Mouse (Mus musculus) activated CD4-positive, CD25-positive, alpha-beta regulatory T cell, adult 4 months (primary cell): Measurements from ENCODE around the gene Gpatch2. TPM values are rescaled to one million over a fixed set of nuclear protein-coding genes. Genes with fewer than 3 reads are reported as not detected.

ENCODE experiments used
- ATAC-seq: one replicate; pipeline ENCODE4 v1.8.0; 2017
- polyA plus RNA-seq, 2 experiments: library from polyadenylated mRNA; unstranded; fragments of 100-300 nt; shearing (Covaris generic); gene quantifications; one replicate each; pipeline ENCODE4 v1.2.1; 2017

Gene Gpatch2
- polyA plus RNA-seq, 2 experiments from 2014 or later, result 17.3 to 19.4 TPM

GRCm38 (mm10) chr1:187308523-187308922 lies 93.2 kb downstream of the Gpatch2 start:
- peak; percentile 96 for ATAC-seq

GRCm38 (mm10) chr1:187311122-187311521 lies 95.8 kb downstream of the Gpatch2 start:
- no peak for ATAC-seq

- ATAC-seq, result no peak
Observed at GRCm38 (mm10) chr1:187313323-187313722, 98.0 kb downstream of the Gpatch2 start.

DNA sequence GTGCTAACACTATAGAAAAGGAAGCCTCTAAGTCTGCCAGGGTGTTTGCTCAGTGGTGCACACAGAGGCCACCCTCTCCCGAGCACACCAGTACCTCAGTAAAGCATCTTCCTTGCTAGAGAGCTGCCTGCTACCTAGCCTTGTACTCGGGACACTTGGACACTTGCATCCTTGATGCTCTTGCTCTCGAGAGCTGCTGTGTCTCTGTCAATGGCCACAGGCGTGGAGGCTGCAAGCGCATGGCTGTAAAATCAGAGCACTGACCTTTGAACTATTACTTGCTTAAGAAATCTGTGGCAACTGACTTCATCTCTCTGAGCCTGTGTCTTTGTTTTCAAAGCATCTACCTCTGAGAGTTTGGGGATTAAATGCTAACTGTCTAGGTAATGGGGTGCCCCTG lies 98.5 kb downstream of the Gpatch2 start:
- ATAC-seq, result no peak

DNA sequence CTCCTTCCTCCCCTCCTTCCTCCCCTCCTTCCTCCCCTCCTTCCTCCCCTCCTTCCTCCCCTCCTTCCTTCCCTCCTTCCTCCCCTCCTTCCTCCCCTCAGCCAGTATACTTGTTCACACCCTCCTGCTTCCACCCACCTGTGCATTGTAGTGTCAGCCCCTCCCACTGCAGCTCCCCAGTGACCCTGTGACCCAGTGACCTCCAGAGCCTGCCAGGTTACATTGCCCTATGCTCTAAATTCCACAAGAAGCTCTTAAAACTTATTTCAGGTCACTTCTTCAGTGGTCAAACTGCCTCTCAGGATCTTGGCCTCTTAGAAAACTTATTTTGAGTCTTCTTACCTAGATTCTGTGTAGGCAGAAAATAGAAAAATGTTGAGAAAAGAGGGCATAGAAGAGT lies 99.2 kb downstream of the Gpatch2 start:
- ATAC-seq, result no peak

GRCm38 (mm10) chr1:187315821-187316220 lies 100.5 kb downstream of the Gpatch2 start:
- no peak for ATAC-seq

- no peak for ATAC-seq
Observed at GRCm38 (mm10) chr1:187316555-187316954, 101.2 kb downstream of the Gpatch2 start.

DNA sequence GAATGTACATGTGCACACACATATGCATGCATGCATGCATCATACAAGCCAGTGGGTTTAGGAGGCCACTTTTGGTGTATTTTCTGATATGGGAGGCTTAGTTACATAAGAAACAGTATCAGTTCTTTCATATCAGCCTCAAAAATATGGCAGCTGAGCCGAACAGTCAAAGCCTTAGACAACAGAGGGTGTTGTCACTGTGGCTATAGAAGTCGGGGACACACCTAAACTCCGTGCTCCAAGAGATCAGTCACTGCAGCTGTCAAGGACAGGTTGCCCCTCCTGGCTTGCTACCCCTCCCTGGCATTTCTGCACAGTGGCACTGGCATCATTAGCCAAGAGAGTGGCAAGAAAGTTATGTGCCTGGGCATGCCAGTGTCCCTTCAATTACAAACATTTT lies 106.5 kb downstream of the Gpatch2 start:
- ATAC-seq, result no peak

- peak; percentile 72 for ATAC-seq
Observed at GRCm38 (mm10) chr1:187322505-187323208, 107.3 kb downstream of the Gpatch2 start.

DNA sequence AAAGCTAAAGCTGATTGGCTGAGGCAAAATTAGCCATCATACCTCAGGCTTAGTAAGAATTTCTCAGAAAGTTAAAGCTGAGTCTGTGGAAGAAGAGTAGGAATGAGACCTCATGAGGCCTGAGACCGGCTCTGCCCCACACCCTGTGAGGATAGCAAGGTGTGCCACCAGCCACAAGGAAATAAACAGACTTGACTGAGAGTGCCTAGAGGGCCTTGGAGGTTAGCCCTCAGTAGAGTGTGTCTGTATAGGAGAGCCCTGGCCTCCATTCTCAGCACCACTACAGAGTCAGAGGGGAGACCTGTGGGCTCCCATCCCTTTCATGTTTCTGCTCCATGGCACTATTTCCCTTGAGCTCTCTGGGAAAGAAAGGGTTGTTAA lies 107.9 kb downstream of the Gpatch2 start:
- ATAC-seq, result no peak

- no peak for ATAC-seq
Observed at GRCm38 (mm10) chr1:187342551-187342950, 127.2 kb downstream of the Gpatch2 start.

GRCm38 (mm10) chr1:187345156-187345555 lies 129.8 kb downstream of the Gpatch2 start:
- ATAC-seq, result no peak

GRCm38 (mm10) chr1:187346923-187347322 lies 131.6 kb downstream of the Gpatch2 start:
- ATAC-seq, result peak; percentile 64

- no peak for ATAC-seq
Observed at GRCm38 (mm10) chr1:187347606-187348005, 132.3 kb downstream of the Gpatch2 start.

- peak; percentile 77 for ATAC-seq
Observed at GRCm38 (mm10) chr1:187348053-187348820, 132.9 kb downstream of the Gpatch2 start.

DNA sequence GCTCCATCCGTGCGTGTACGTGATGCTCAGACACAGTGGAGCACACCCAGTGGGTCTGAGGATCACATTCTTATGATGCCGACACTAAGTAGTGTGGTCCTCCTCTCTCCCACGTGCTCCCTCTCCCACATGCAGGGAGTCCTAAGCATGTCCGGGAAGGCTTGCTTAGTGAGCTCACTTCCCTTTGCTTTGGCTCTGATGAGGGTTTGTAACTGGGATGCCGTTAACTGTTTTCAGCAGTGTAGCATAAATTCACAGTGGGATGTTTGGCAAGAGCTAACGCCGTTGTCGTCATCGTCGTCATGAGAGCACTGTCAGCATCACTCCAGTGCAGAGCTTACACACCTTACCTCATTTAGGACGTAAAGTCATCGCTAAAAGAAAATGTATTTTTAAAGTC lies 133.6 kb downstream of the Gpatch2 start:
- no peak for ATAC-seq

- no peak for ATAC-seq
Observed at GRCm38 (mm10) chr1:187356169-187356568, 140.9 kb downstream of the Gpatch2 start.

GRCm38 (mm10) chr1:187356904-187357303 lies 141.6 kb downstream of the Gpatch2 start:
- ATAC-seq, result no peak

GRCm38 (mm10) chr1:187360240-187360639 lies 144.9 kb downstream of the Gpatch2 start:
- no peak for ATAC-seq

- ATAC-seq, result no peak
Observed at GRCm38 (mm10) chr1:187362536-187362935, 147.2 kb downstream of the Gpatch2 start.

- ATAC-seq, result no peak
Observed at GRCm38 (mm10) chr1:187365424-187365823, 150.1 kb downstream of the Gpatch2 start.

DNA sequence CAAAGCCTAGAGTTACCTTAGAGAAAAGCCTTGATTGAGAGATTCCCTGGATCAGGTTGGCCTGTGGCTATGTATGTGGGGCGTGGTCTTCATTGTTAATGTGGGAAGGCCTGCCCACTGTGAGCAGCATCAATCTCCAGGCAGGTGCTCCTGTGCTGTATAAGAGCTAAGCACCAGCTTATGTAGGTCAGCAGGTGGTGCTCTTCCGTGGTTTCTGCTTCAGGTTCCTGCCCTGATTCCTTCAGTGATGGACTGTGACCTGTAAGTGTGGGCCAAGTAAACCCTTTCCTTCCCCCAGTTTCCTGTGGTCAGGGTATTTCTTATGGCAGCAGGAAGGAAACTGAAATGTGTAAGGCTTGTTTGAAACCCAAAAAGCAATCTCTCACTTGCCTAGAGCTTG lies 151.5 kb downstream of the Gpatch2 start:
- ATAC-seq, result no peak

DNA sequence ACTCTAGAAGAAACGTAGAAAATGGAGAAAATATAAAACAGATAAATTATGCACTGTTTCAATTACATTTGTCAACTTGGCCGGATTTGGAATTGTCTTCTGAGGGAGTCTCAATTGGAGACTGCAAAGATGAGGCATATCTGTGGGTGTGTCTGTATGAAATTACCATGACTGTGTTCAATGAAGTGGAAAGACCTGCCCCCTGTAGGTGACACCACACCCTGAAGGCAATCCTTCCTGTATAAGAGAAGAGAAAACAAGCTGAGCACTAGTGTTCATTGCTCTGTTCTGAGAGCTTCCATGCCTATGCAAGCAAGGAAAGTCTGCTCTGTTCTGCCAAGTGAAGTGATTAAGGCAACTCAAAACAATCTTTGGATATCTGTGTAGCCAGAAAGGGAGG lies 153.7 kb downstream of the Gpatch2 start:
- ATAC-seq, result no peak

DNA sequence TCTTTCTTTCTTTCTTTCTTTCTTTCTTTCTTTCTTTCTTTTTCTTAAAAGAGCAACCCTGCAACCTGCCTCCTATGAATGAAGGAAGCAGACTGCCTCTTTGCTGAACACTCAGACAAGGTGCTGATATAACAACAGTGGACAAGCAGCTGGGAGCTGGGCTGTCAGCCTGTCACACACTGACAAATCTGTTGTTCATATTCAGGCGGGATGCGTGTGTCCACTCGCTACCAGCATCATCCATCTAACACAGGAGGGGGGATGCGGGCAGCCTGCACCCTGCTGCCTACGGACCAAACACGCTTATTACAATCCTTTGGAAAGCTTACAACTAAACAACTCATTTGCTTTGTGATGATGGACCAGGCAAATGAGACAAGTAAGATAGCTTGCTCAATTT lies 158.2 kb downstream of the Gpatch2 start:
- no peak for ATAC-seq
